Comparison of ENCODE assay signal across 1 mouse cellular context in the genomic region with DNA sequence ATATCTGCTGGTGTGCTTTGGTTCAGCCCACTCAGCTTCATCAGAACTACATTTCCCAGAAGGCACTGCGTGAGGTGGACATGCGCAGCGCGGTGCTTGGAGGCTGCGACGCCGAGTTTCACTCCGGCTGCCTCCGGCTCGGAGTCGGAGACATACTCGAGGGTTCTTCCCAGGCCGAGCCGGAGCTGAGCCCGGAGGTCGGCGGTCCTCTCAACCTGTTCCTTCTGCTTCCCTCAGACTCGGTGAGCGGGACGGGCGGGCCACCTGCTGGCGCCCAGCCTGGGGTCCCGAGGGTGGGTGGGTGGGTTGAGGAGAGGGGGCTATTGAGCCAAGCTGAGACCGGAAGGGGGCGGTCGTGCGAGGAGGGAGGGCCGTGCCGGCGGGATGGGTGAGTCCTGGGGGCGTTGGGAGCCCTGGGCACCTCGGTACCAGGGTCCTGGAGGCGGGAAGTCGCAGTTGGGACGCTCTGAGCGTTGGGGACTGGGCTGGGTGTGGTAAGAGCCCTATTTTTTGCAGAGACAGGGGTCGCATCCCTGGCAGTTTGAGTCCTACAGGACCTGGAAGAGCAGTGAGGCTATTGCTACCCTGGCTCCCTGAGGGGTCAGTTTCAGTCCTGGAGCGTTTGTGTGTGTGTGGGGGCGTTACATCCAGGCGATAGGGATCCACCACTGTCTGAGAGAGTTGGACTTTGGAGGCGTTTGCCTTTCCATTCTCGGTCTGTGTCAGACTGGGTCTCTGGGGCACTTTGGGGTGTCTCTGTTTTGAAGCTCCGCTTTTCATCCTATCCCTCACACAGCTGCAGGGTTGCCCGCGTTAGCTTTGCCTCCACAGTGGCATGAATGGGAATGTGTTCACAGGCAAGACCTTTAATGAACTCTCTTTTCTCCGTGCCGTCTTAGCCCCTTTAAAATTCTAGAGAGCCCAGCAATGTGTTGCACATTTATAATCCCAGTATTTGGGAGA.
TF ChIP-seq lines count a peak whose summit lies in the region.

Gene Dtx2 (plus strand): TSS at position 76 of the 963 bp plus-strand sequence.

TF ChIP-seq in CH12.LX, 34 proteins besides CTCF, POLR2A, EP300 and RAD21:
- TF ChIP-seq TCF12 (IDR thresholded peaks at IDR 0.05; ENCODE audit: low read depth, low read length) = peak; percentile 92
- no peak for TF ChIP-seq ZKSCAN1 (IDR thresholded peaks at IDR 0.05; ENCODE audit: borderline replicate concordance, low read depth, low read length)
- TF ChIP-seq MXI1 (IDR thresholded peaks at IDR 0.05; ENCODE audit: low read depth, low read length) = peak; percentile 31; the same call in 1 of the 2 replicates
- TF ChIP-seq CHD2 (IDR thresholded peaks at IDR 0.05; ENCODE audit: low read length) = no peak
- TF ChIP-seq TBP (conservative IDR thresholded peaks at IDR 0.05; ENCODE audit: low read depth, low read length) = peak; percentile 85
- peak; percentile 78 for TF ChIP-seq SIN3A (IDR thresholded peaks at IDR 0.05; ENCODE audit: low read length)
- no peak for TF ChIP-seq CHD1 (IDR thresholded peaks at IDR 0.05; ENCODE audit: low read depth, low read length)
- TF ChIP-seq IRF4 (IDR thresholded peaks at IDR 0.05; ENCODE audit: low read depth, low read length) = peak; percentile 57; the same call in 1 of the 2 replicates
- TF ChIP-seq PAX5 (IDR thresholded peaks at IDR 0.05; ENCODE audit: low read length) = no peak
- 0 out of 2 replicates have a peak, but pooled peaks have one; percentile 68 for TF ChIP-seq MAZ (IDR thresholded peaks at IDR 0.05; ENCODE audit: low read depth, low read length)
- peak; percentile 97; the same call in 1 of the 2 replicates for TF ChIP-seq KAT2A (IDR thresholded peaks at IDR 0.05; ENCODE audit: insufficient replicate concordance, low read length)
- peak; percentile 69; the same call in 1 of the 2 replicates for TF ChIP-seq ZMIZ1 (IDR thresholded peaks at IDR 0.05; ENCODE audit: low read depth, low read length)
- no peak for TF ChIP-seq USF2 (conservative IDR thresholded peaks at IDR 0.05; ENCODE audit: low read depth, low read length)
- TF ChIP-seq MYC (IDR thresholded peaks at IDR 0.05; ENCODE audit: low read depth, low read length) = 0 out of 2 replicates have a peak, but pooled peaks have one; percentile 57
- TF ChIP-seq MEF2A (IDR thresholded peaks at IDR 0.05; ENCODE audit: borderline replicate concordance, low read depth, low read length) = peak; percentile 47; the same call in 1 of the 2 replicates
- peak; percentile 96 for TF ChIP-seq NELFE (IDR thresholded peaks at IDR 0.05; ENCODE audit: low read depth, low read length)
- TF ChIP-seq GABPA (IDR thresholded peaks at IDR 0.05; ENCODE audit: insufficient replicate concordance, low read depth, low read length) = peak; percentile 76; the same call in 1 of the 2 replicates
- no peak for TF ChIP-seq ZC3H11A (IDR thresholded peaks at IDR 0.05; ENCODE audit: low read depth, low read length)
- TF ChIP-seq ETS1 (conservative IDR thresholded peaks at IDR 0.05; ENCODE audit: low read depth, low read length) = no peak
- no peak; the same call in 1 of the 2 replicates for TF ChIP-seq BHLHE40 (IDR thresholded peaks at IDR 0.05; ENCODE audit: low read depth, low read length)
- peak; percentile 95 for TF ChIP-seq NRF1 (IDR thresholded peaks at IDR 0.05; ENCODE audit: low read depth, low read length)
- TF ChIP-seq SMC3 (IDR thresholded peaks at IDR 0.05; ENCODE audit: low read depth, low read length) = no peak
- TF ChIP-seq E2F4 (IDR thresholded peaks at IDR 0.05; ENCODE audit: insufficient replicate concordance, low read depth, low read length) = no peak
- TF ChIP-seq HCFC1 (IDR thresholded peaks at IDR 0.05; ENCODE audit: low read depth, low read length) = peak; percentile 99
- TF ChIP-seq RCOR1 (conservative IDR thresholded peaks at IDR 0.05; ENCODE audit: low read depth, low read length) = no peak
- TF ChIP-seq JUN (IDR thresholded peaks at IDR 0.05; ENCODE audit: insufficient read depth, low read depth, low read length) = no peak
- TF ChIP-seq UBTF (IDR thresholded peaks at IDR 0.05; ENCODE audit: low read depth, low read length) = 0 out of 2 replicates have a peak, but pooled peaks have one; percentile 54
- TF ChIP-seq MAX (IDR thresholded peaks at IDR 0.05; ENCODE audit: low read length) = peak; percentile 51; the same call in 1 of the 2 replicates
- TF ChIP-seq ELF1 (IDR thresholded peaks at IDR 0.05; ENCODE audit: low read depth, low read length) = peak; percentile 65
- no peak for TF ChIP-seq MAFK (IDR thresholded peaks at IDR 0.05; ENCODE audit: insufficient replicate concordance, low read length)
- TF ChIP-seq JUND (conservative IDR thresholded peaks at IDR 0.05; ENCODE audit: low read depth, low read length) = no peak
- no peak for TF ChIP-seq ZNF384 (IDR thresholded peaks at IDR 0.05; ENCODE audit: low read depth, low read length)
- peak; percentile 84; the same call in 1 of the 2 replicates for TF ChIP-seq POLR2AphosphoS2 (IDR thresholded peaks at IDR 0.05; ENCODE audit: low read depth, low read length)
- TF ChIP-seq USF1 (IDR thresholded peaks at IDR 0.05; ENCODE audit: low read depth, low read length) = no peak
